Mouse (Mus musculus) urinary bladder, postnatal 36 days (tissue): Measurements from ENCODE around the gene Zfp352.
"Not testable (repeated sequence)": the region's sequence is repeated elsewhere in the genome, so short reads cannot be mapped to it uniquely, and the experiment has no call there.

Experiments
- DNase-seq, 2 experiments: peaks; one replicate each; pipeline ENCODE4 v3.0.0; 2022; ENCODE audit warnings: low spot score in 2 of 2, mixed read lengths in 1 of 2

Zfp352 gene

GRCm38 (mm10) chr4:90218520-90218919, at the start of gene Zfp352:
Gene Zfp352, plus strand, starts transcription at chr4:90218820.
- DNase-seq = no peak

- no peak for DNase-seq
Measured at GRCm38 (mm10) chr4:90170890-90171483, 47.6 kb upstream of the Zfp352 start.

- DNase-seq = no peak
Measured at GRCm38 (mm10) chr4:90174036-90174435, 44.6 kb upstream of the Zfp352 start.

- no peak for DNase-seq
Measured at GRCm38 (mm10) chr4:90203421-90203820, 15.2 kb upstream of the Zfp352 start.

GRCm38 (mm10) chr4:90211475-90211874, 7.1 kb upstream of the Zfp352 start:
- no peak for DNase-seq

- no peak for DNase-seq
Measured at GRCm38 (mm10) chr4:90212076-90212475, 6.5 kb upstream of the Zfp352 start.

GRCm38 (mm10) chr4:90235646-90236045, 17.0 kb downstream of the Zfp352 start:
- DNase-seq = not testable (repeated sequence)

- DNase-seq = no peak
Measured at GRCm38 (mm10) chr4:90269781-90270180, 51.2 kb downstream of the Zfp352 start.
